Mouse (Mus musculus): ENCODE measurements around the gene Ppp1r14a. TPM values are rescaled to one million over a fixed set of nuclear protein-coding genes. Genes with fewer than 3 reads are reported as not detected.

Gene Ppp1r14a
- total RNA-seq, 1 experiment from 2014 or later = not detected

Other genes with a start within 250 kb of the Ppp1r14a start
- 0.19 and 2.5 TPM in 2 replicates for gene Ryr1, start 164.1 kb upstream of the Ppp1r14a start, total RNA-seq (2017)
- 0.41 and 0.63 TPM in 2 replicates for gene Rasgrp4, start 154.5 kb upstream of the Ppp1r14a start, total RNA-seq (2017)
- 23.2 and 28.2 TPM in 2 replicates for gene Fam98c, start 133.1 kb upstream of the Ppp1r14a start, total RNA-seq (2017)
- 0.92 and 1.6 TPM in 2 replicates for gene Ggn, start 119.1 kb upstream of the Ppp1r14a start, total RNA-seq (2017)
- gene Spred3, start 118.9 kb upstream of the Ppp1r14a start, total RNA-seq (2017) = 1.2 and 3.8 TPM in 2 replicates
- 130 and 171 TPM in 2 replicates for gene Psmd8, start 108.6 kb upstream of the Ppp1r14a start, total RNA-seq (2017)
- 0.73 and 1.0 TPM in 2 replicates for gene Catsperg1, start 75.3 kb upstream of the Ppp1r14a start, total RNA-seq (2017)
- gene Kcnk6, start 56.8 kb upstream of the Ppp1r14a start, total RNA-seq (2017) = 1.3 and 1.6 TPM in 2 replicates
- 29.2 and 31.3 TPM in 2 replicates for gene Yif1b, start 51.0 kb upstream of the Ppp1r14a start, total RNA-seq (2017)
- 1.8 and 12.1 TPM in 2 replicates for gene 2200002D01Rik, start 40.8 kb upstream of the Ppp1r14a start, total RNA-seq (2017)
- 25.3 and 28.6 TPM in 2 replicates for gene Spint2, start 7.4 kb upstream of the Ppp1r14a start, total RNA-seq (2017)
- gene Dpf1, start 14.6 kb downstream of the Ppp1r14a start, total RNA-seq (2017) = 3.2 TPM in 1 of 2 replicates, not detected in the other
- gene Sipa1l3, start 229.3 kb downstream of the Ppp1r14a start, total RNA-seq (2017) = 7.7 and 9.9 TPM in 2 replicates

All from common myeloid progenitor, adult 5-6 weeks (primary cell).